Mouse (Mus musculus) embryonic fibroblast, embryonic 13.5 days (primary cell): ENCODE results near the gene Arhgap18.

Source experiments
- CTCF ChIP-seq: IDR thresholded peaks from 2 replicates; pipeline ENCODE4 v1.5.1; 2011; ENCODE audit warnings: mild to moderate bottlenecking, control low read depth, low read length, moderate library complexity, borderline replicate concordance; ENCODE audit not compliant: insufficient read depth
- POLR2A ChIP-seq: IDR thresholded peaks from 2 replicates; pipeline ENCODE4 v1.6.1; 2011; ENCODE audit warnings: low read depth, mild to moderate bottlenecking, control low read depth, low read length, moderate library complexity

DNA sequence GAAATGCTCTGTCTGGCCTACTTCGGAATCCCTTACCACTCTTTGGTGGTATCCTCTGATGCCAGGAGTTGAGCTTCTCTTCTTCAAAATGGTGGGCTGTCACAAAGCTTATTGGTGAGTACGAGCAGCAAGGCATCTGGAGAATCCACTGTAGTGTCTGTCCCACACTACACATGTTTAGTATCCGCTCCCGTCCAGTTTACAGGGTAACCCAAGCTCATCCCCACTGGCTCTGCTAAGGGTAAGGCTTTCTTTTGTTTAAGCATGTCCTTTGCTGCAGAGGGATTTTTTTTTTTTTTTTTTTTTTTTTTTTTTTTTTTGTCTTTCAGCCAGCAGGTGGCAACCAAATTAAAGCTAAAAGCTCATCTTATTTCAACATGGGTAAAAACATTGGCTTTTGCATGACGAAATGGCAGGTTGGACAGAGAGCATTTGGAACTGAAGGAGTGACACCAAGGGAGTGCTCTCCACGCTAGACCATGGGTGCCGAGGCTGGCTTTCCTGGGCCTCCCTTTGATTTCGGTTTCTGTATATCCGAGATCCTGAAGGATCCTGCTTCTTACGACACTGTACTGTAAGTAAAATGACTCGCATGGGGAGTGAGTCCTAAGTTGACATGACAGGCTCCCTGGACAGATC is at the start of gene Arhgap18:
- TF ChIP-seq CTCF (no peak), POLR2A (no peak)
